Mouse (Mus musculus): ENCODE results near the gene Rnf40.
"Not testable (repeated sequence)": the region's sequence is repeated elsewhere in the genome, so short reads cannot be mapped to it uniquely, and the experiment has no call there.

Gene Rnf40

GRCm38 (mm10) chr7:127602903-127603302 lies 14.3 kb downstream of the Rnf40 start:
- ATAC-seq (ENCODE audit: low TSS enrichment): no peak

- ATAC-seq (ENCODE audit: low TSS enrichment): no peak
Measured at GRCm38 (mm10) chr7:127604256-127604655, 15.7 kb downstream of the Rnf40 start.

DNA sequence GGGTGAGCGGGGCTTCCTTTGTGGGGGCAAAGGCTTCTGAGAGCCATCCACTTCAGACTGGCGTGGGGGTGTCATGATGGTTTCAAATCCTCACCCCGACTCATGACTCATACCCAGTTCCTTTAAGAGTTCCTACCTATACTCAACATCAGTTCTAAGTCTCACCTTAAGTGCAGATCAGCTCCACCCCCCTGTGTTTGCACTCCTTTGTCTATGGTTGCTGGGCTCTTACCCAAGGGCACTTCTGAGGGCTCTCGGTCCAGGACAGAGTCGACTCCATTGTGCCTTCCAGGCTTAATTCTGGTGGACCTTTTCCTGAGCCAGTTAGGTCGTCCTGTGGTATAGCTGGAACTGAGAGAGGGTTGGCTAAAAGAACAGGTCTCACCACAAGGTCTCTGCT lies 18.6 kb downstream of the Rnf40 start:
- ATAC-seq (ENCODE audit: low TSS enrichment): no peak

DNA sequence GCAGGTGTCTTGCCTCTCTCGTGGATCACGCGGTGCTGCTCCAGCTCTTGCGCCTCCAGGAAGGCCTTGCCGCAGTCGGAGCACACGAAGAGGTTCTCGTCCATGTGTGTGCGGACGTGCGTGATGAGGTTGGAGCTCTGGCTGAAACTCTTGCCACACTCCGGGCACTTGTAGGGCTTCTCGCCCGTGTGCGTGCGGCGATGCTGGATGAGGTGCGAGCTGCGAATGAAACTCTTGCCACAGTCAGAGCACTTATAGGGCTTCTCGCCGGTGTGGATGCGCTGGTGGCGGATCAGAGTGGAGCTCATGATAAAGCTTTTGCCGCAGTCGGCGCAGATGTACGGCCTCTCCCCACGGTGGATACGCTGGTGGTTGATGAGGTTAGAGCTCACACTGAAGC lies 22.4 kb downstream of the Rnf40 start:
- ATAC-seq (ENCODE audit: low TSS enrichment): no peak

DNA sequence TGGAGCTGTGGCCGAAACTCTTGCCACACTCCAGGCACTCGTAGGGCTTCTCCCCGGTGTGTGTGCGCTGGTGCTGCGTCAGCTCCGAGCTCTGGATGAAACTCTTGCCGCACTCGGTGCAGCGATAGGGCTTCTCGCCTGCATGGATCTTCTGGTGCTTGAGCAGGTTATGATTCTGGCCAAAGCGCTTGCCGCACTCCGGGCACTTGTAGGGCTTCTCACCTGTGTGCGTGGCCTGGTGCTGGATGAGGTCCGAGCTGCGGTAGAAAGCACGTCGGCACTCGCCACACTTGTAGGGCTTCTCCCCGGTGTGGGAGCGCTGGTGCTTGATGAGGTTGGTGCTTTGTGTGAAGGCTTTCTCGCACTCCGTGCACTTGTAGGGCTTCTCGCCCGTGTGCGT lies 23.0 kb downstream of the Rnf40 start:
- no peak for ATAC-seq (ENCODE audit: low TSS enrichment)

- ATAC-seq (ENCODE audit: low TSS enrichment): no peak
Measured at GRCm38 (mm10) chr7:127613501-127613900, 24.9 kb downstream of the Rnf40 start.

GRCm38 (mm10) chr7:127614091-127614490 lies 25.5 kb downstream of the Rnf40 start:
- no peak for ATAC-seq (ENCODE audit: low TSS enrichment)

- peak; percentile 17; the same call in 1 of the 2 replicates for ATAC-seq (ENCODE audit: low TSS enrichment)
Measured at GRCm38 (mm10) chr7:127614511-127614890, 25.9 kb downstream of the Rnf40 start.

DNA sequence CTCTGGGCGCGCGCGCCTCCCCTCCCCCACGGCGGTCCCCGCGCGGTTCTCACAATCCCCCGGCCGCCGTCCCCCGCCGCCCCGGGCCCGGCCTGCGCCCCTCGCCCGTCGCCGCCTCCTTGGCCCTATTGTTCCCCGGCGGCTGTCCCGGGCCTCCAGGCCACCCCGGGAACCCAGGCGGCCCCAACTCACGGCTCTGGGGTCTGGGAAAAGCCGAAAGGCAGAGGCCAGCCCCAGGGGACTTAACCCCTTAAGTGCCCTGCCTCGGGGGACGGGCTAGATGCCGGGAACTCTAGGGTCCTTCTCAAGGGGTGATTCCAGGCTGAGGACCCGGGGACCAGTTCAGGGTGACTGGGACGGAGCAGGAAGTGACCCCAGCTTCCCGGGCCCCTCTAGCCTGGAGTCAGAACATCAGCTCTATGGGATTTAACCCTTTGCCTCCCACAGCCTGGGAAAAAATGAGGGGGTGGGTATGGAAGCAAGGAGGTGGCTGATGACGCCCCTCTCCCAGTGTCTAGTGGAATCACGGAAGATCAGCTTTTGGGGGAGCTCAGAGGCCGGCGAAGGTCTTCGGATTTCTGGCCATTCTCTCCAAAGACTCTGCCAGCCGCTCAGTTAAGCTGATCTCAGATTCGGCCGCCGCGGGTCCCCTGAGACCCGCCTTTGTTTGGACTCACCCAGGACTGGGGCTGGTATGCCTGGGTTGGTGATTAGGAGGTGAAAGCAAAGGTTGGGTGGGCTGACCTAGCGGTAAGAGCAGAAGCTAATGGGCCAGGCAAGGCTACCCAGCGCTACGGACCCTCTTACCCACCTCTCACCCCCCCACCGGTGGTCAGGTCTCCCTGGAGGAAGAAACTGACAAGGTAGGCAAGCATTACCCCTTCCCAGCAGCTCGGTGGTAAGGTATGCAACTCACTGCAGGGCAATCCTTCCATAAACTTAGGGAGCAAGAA lies 26.6 kb downstream of the Rnf40 start, which contains the start of gene Zfp629:
Gene Zfp629 (minus strand): TSS at position 907 of the 953 bp plus-strand sequence.
- ATAC-seq (ENCODE audit: low TSS enrichment): peak; percentile 70; the same call in 1 of the 2 replicates

- ATAC-seq (ENCODE audit: low TSS enrichment): no peak
Measured at GRCm38 (mm10) chr7:127616336-127616735, 27.8 kb downstream of the Rnf40 start.

DNA sequence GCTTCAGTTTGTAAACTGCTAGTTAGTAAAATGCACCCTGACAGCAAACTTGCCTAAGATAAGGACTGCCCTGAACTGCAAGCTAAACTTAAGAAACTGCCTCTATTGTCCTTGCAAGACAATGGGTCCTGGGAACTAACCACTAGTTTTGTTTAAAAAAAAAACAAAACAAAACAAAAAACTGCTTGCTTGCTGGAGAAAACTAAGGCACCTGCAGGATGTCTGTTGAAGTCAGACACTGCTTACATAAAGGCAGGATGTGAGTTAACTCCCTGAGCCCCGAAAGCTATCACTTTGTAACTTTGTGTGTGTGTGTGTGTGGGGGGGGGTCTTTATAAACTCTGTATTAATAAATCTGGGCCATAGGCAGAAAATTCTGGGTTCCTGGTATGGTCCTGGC lies 28.3 kb downstream of the Rnf40 start:
- ATAC-seq (ENCODE audit: low TSS enrichment): no peak

- no peak for ATAC-seq (ENCODE audit: low TSS enrichment)
Measured at GRCm38 (mm10) chr7:127617962-127618361, 29.4 kb downstream of the Rnf40 start.

GRCm38 (mm10) chr7:127618402-127618801 lies 29.8 kb downstream of the Rnf40 start:
- not testable (repeated sequence) for ATAC-seq (ENCODE audit: low TSS enrichment)

DNA sequence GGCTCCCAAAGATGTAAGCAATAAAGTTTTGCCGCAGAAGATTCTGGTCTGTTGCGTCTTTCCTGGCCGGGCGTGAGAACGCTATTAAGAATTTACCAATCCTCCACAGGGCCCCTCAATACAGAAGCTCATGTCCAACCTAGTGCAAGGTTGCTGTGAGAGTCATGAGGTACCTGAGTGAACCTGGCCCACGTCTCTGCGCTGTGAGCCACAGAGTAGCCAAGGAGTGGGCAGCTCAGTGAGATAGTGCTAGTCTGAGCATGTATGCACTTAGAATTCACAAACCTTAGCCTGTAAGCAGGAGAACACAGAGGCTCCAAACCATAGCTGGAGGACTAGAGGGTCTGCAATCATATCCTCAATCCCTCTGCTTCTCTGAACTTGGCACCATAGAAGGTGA lies 37.5 kb downstream of the Rnf40 start:
- ATAC-seq (ENCODE audit: low TSS enrichment): no peak

DNA sequence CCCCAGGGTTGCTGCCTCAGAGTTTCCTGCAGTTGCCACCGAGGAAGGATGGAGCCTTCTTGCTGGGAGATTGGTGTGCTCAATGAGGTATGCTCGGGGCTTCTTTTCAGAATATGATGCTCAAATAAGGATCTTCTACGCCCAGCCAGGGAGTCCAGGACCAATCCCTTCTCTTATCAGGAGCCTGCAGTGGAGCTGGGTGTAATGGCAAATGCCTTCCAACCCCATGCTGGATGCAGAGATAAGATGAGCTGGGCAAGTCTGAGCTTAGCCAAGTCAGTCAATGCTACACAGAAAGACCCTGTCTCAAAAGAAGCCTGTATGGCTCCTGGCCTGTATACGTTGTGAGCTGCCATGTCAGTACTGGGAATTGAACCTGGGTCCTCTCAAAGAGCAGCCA lies 37.9 kb downstream of the Rnf40 start:
- no peak for ATAC-seq (ENCODE audit: low TSS enrichment)

GRCm38 (mm10) chr7:127628646-127629045 lies 40.1 kb downstream of the Rnf40 start:
- ATAC-seq (ENCODE audit: low TSS enrichment): no peak

- no peak for ATAC-seq (ENCODE audit: low TSS enrichment)
Measured at GRCm38 (mm10) chr7:127631416-127631815, 42.8 kb downstream of the Rnf40 start.

GRCm38 (mm10) chr7:127636963-127637362 lies 48.4 kb downstream of the Rnf40 start:
- peak; percentile 97 for ATAC-seq (ENCODE audit: low TSS enrichment)

GRCm38 (mm10) chr7:127641260-127641659 lies 52.7 kb downstream of the Rnf40 start:
- no peak; the same call in 1 of the 2 replicates for ATAC-seq (ENCODE audit: low TSS enrichment)

GRCm38 (mm10) chr7:127642254-127642653 lies 53.7 kb downstream of the Rnf40 start:
- no peak for ATAC-seq (ENCODE audit: low TSS enrichment)

DNA sequence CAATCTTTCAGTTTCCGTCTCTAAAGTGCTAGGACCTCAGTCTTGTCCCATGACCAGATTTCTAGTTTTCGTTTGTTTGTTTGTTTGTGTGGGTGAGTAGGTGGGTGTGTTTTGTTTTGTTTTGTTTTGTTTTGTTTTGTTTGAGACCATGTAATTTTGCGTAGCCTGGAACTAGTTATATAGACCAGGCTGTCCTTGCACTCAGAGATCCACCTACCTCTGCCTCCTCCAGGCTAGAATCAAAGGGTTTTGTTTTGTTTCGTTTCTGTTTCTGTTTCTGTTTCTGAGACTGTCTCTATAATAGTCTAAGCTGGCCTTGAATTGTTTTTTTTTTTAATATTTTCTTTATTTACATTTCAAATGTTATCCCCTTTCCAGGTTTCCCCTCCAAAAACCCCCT lies 57.8 kb downstream of the Rnf40 start:
- no peak for ATAC-seq (ENCODE audit: low TSS enrichment)

GRCm38 (mm10) chr7:127647576-127647975 lies 59.0 kb downstream of the Rnf40 start:
- ATAC-seq (ENCODE audit: low TSS enrichment): not testable (repeated sequence)

- no peak for ATAC-seq (ENCODE audit: low TSS enrichment)
Measured at GRCm38 (mm10) chr7:127648516-127649201, 60.1 kb downstream of the Rnf40 start.
